Mouse (Mus musculus): ENCODE measurements around the gene Nomo1.

The Nomo1 gene

DNA sequence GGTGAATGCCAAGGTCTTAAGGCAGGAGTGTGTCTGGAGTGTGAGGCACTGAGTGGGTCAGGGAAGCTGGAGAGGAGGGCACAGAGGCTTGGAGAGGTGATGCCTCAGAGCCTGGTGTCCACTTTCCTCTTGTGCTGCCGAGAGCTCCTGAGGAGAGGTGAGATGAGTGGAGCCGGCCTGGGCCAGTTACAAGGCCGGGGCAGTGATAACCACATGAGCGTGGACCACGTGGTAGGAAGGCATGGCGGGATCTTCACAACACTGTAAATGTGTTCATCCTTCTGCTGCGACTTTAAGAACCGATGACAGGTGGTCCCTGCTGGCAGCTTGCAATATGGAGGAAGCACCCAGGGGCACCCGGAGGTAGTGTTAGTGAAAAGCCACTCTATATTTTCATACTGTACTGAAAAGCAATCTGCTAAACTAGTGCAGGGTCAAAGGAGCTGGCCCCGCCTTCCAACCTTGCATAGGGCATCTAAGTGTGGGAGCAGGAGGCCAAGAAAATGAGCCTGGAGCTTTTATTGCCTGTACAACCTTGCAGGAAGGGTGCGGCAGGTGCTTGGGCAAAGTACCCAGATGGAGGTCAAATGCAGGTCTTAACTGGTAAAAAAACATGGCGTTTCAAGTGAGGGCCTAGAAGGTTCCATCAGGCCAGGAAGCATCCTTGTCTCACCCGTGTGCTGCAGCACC lies 14.5 kb downstream of the Nomo1 start:
- DNase-seq: no peak

- peak; percentile 55 to 66 for DNase-seq
Observed at GRCm38 (mm10) chr7:46049981-46050380, 16.5 kb downstream of the Nomo1 start.

- peak; percentile 67 to 80 for DNase-seq
Observed at GRCm38 (mm10) chr7:46052161-46052821, 18.8 kb downstream of the Nomo1 start.

GRCm38 (mm10) chr7:46053566-46053965 lies 20.1 kb downstream of the Nomo1 start:
- DNase-seq: no peak

DNA sequence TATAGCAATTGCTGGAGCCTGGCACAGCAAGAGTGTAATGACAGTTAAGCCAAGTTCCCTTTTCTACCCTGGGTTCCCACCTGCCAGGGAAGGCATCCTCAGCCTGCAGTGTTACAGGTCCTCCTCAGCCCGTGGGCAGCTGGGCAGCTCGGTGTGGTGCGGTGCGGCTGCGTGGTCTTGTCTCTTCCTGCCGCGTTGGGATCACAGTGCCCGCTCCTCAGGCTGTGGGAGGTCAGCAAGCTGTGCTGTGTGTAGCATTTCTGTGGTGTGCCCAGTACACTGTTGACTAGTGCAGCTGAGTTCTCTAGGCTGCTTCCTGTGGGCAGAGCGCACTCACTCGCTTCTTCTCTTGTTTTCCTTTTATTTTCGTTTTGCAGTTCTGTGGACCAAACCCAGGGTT lies 25.4 kb downstream of the Nomo1 start:
- no peak for DNase-seq

DNA sequence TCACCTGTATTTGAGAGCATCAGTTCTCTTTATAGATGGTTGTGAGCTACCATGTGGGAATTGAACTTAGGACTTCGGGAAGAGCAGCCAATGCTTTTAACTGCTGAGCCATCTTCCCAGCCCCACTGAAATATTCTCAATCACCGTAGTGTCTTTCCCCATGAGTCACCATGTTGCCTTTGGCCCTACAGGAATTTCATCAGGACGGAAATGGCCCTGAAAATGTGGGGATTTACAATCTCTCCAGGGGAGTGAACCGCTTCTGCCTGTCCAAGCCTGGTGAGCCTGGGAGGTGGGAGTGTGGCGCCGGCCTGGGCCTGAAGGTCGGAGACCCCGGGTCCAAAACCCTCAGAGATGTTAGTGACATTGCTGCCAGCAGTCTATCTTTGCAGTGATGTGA lies 27.2 kb downstream of the Nomo1 start:
- DNase-seq: no peak

DNA sequence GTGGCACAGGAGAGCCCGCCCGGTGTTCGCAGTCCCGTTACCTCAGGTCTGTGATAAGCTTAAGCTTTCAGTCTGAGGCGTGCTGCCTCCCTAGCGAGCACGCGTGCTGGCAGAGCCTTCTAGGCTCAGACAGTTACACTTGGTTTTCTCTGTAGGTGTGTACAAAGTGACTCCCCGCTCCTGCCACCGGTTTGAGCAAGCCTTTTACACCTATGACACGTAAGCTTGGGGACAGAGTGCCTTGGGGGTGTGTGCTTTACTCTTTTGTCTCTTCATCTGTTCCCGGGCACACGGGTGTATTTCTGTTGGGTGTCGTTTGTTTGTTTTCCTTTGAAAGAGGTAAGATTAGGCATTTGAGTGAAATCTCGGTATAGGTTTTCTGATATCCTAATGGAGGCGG lies 28.1 kb downstream of the Nomo1 start:
- no peak for DNase-seq

DNA sequence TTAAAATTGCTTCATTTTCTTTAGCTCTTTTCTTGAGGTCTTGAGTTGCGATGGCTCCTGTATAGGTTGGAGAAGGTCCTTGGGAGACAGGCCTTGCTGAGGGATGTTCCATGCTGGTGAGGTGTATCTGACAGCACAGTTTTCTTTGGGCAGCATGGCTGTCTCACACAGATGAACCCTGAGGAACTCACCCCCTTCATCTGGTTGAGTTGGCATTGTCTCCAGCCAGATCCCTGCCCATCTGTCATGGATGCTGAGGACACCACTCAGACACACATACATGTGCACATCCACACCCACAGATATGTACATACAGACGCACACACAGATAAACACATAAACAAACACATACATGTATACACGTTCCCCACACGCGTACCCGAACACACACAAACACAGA lies 29.8 kb downstream of the Nomo1 start:
- peak; percentile 35 to 41 for DNase-seq

DNA sequence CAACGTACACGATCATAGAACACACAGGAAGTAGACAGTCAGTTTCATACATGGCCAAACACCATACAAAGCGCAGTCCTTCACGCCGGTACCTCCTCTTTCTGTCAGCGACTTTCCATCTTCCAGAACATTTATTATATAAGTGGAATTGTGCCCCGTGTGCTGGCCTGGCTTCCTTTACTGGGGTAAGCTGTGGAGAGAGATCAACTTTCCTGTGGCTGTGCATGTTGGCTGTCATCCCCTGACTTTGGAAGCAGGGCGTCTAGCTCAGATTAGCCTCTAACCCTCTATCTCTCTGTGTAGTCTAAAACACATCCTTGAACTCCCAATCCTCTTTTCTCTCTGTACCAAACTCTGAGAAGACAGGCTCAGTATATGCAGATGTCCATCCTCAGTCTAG lies 35.3 kb downstream of the Nomo1 start:
- no peak for DNase-seq

DNA sequence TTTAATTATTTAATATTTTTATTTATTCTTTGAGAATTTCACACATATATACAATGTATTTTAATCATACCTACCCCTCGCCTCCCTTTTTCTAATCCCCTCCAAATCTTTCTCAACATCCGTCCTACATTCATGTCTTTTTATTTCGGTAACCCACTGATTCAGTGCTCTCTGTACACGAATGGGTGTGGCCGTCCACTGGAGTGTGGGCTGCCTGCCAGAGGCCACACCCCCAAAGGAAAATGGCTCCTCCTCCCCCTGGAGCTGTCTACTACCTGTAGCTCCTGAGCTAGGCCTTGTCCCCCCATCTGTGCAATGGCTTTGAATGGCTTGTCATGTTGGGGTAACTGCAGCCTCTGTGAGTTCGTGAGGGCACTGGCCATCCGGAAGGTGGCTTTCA lies 43.3 kb downstream of the Nomo1 start:
- no peak for DNase-seq

GRCm38 (mm10) chr7:46077675-46078074 lies 44.2 kb downstream of the Nomo1 start:
- peak in 1 of 2 experiments; percentile 7 for DNase-seq

DNA sequence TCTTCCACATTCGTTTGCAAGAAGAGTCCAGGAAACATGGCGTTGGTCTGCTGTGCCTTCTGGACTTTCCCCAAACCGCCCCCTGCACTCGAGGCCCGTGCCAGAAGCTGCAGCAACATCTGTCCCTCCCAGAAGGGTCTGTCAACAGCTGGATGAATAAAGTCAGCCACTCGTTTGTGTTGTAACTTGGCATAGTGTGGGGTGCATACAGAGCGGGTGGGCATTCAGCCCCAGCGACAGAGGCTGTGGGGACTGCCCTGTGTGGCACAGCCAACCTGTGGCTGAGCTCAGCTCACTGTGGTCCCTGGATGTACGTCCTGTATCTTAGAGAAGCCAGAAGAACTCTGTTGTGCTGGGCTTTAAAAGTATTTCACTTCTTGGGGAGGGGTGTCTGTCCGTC lies 50.5 kb downstream of the Nomo1 start:
- peak in 1 of 2 experiments; percentile 13 for DNase-seq

DNA sequence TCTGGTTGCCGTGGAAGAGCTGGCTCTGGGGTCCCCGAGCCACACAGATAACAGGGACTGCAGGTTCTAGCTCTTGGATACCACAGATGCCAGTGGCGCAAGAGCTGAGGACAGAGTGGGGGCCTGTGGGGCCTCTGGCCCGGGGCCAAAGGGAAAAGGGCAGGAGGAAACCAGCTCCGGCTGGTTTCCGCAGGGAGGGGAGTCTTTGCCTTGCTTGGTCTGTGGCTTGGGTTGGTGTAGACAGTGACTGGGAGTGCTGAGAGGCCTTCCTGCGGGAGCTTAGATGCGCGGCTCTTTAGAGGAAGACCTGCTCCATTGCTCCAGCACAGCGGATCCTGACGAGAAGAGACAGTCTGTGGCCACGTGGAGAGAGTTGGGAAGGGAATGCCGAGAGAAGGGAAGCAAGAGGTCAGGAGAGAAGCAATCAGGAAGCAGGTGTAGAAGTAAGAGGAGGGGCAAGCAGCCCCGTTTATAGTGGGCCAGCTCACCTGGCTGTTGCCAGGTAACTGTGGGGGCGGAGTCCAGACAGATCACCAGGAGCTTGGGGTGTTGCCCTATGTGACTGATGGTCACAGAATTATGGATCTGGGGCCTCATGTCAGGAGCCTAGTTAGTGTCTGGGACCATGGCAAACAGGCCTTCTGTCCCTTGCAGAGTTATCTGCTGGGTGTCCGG lies 51.5 kb downstream of the Nomo1 start:
- peak; percentile 50 to 66 for DNase-seq

DNA sequence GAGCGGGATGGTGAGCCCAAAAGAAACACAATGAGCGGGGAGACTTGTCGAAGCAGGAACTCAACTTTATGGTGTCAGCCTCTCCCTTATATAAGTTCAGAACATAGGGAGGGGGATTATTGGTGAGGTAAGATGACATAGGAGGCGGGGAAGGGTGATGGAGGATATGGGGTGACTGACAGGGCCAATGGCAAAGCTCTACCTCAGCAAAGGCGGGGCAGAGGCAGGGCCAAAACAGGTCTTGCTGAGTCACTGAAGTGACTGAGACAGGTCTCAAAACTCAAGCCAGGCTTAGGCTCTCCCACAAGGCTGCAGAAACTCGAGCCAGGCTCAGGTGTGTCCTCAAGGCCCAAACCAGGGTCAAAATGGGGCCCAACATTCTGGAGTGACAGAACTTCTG lies 52.9 kb downstream of the Nomo1 start:
- DNase-seq: no peak

- no peak for DNase-seq
Observed at GRCm38 (mm10) chr7:46088241-46088640, 54.7 kb downstream of the Nomo1 start.

- DNase-seq: no peak
Observed at GRCm38 (mm10) chr7:46092803-46093202, 59.3 kb downstream of the Nomo1 start.

DNA sequence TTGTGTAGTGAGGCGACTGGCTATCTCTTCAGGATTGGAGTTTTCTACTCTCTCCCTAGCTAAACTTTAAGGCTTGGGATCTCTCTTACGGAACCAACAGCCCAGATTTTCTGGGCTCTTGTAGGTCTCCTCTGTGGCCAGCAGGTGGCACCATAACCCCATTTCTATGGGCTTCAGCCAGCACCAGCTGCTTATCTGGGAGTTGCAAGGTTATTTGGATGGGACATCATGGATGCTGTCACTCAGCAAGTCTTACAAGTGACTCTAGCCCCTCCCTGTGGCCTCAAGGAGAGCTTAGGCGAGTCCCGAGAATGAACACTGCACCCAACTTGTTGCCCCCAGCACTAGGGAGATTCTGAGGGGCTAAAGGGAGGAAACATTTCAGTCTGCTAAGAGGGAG lies 62.6 kb downstream of the Nomo1 start:
- peak; percentile 86 for DNase-seq

- DNase-seq: peak; percentile 56 to 58
Observed at GRCm38 (mm10) chr7:46097319-46097783, 63.9 kb downstream of the Nomo1 start.

DNA sequence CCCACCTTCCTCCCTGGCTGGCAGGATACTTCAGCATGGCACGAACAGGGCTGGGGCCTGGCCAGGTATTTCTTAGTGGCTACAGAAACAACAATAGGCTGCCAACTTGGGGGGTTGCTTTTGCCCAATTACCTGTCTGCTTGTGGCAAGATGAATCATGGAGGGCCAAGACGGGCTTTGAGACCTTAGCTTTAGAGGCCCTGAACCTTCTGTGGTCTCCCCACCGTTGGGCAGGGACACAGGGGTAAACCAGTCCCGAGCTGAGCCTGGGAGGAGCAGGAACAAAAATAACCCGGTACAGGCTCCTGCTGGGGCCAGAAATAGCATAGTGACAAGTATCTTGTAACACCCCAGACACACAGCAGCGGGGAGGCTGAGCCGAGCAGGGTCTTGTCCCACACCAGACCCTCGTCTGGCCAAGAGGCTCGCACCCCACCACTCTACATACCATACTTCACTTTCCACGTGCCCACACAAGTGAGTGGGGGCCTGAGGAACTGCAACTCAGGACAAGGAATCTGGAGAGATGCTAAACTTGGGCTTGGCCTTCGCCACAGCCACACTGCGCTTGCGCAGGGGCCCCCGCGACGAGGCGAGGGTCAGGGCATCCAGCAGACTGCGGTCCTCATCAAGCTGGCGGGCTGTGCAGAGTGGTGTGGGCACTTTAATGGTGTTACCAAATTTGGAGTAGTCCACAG lies 64.9 kb downstream of the Nomo1 start:
- DNase-seq: peak; percentile 67 to 70

- DNase-seq: no peak
Observed at GRCm38 (mm10) chr7:46098919-46099286, 65.4 kb downstream of the Nomo1 start.

GRCm38 (mm10) chr7:46099682-46100081 lies 66.2 kb downstream of the Nomo1 start:
- DNase-seq: peak; percentile 43 to 49

DNA sequence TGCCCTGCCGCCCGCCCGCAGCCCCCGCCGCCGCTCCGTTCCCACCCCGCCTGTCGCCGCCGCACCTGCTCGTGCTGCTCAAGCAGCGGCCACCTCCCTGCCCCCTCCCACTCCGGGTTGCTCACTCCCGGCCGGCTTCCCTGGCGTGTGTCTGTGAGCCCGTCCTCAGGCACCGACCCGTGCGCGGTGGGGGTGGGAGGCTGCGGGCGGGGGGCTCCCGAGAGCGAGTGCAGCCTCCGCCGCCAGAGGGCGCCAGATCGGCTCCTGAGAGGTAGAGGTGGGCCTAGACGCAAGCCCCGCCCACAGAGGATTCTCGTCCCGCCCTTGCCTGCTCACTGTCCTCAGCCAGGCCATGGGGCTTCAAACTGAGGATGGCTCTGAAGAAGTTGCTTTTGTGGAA lies 67.1 kb downstream of the Nomo1 start, which contains the start of gene Kcnj11:
Gene Kcnj11 (minus strand): TSS at position 202 of the 400 bp plus-strand sequence.
- peak; percentile 96 to 98 for DNase-seq

- DNase-seq: peak; percentile 79 to 83
Observed at GRCm38 (mm10) chr7:46103075-46103591, 69.6 kb downstream of the Nomo1 start.

Measured in cerebellum, postnatal 14 days (tissue).